Mouse (Mus musculus): ENCODE results near the gene Npas1.

DNA sequence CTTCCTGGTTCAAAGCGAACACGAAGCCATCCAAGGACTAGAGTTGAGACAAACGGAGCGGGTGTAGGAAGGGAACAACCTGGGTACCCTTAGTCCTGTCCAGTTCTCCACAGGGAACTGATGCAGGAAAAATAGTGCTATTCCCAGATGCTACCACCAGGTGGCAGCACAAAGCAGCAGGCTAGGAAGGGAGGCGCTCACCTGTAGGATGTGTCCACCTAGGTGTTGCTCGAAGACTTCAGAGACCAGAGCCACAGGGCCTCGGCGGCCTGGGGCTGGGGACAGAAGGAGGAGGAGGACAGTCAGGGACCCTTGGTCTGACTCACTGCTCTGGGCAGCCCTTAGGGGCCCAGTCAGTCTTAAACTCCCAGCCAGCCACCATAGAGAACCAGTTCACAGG lies 12.4 kb downstream of the Npas1 start:
- TF ChIP-seq POLR2A (IDR thresholded peaks at IDR 0.05; ENCODE audit: low read depth, low read length): no peak
- TF ChIP-seq CTCF (IDR thresholded peaks at IDR 0.05; ENCODE audit: extremely low read depth, insufficient read length, insufficient replicate concordance, low read depth, low read length): peak; percentile 93; the same call in 1 of the 2 replicates
